ENCODE assay signal across 7 mouse cellular contexts in the genomic region with DNA sequence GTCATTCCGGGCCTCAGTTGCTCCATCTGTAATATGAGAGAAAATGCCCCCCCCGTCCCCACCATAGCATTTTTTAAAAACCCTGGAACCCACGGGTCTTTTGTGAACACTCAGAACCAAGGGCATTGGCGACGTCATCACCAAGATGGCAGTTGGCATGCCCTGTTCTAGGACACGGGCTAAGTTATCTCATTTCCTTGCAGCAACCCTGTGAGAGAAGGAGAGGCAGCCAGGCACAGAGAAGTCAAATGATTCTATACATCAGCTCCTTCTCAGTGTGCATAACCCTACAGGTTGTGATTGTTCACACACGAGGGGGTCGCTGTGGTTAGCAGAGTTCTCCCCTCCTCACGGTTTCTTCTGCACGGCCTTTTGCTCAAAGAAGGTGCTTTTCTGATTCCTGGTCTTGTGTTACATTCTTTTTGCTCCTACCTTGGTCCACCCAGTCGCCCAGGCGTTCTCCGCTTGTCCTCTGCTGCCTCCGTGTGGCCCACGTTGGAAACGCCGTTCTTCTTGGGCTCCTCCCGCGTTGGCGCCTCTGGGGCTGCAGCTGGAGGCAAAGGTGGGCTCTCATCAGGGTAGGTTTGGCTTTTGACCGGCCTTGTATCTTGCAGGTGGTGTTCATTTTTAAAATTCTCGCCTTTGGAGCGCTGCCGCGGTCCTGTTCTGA. TPM values are rescaled to one million over a fixed set of nuclear protein-coding genes. Genes with fewer than 3 reads are reported as not detected.
DNase-seq lines count a peak whose midpoint lies in the region; ATAC-seq lines count a peak whose summit lies in the region.

No protein-coding gene starts in this region.

- no peak overlapping the region for H3K27ac ChIP-seq in limb, embryonic 11.5 days (replicated peaks; ENCODE audit: low read depth, low read length)
- no peak overlapping the region for H3K27ac ChIP-seq in midbrain, embryonic 16.5 days (ENCODE audit: low read length)

- DNase-seq in adrenal gland, postnatal 10 days: peak; percentile 90
- peak; percentile 72 for DNase-seq in embryo, embryonic 11.5 days (ENCODE audit: low read depth, low spot score)
- peak; percentile 40 for DNase-seq in heart, adult 8-10 months (ENCODE audit: low spot score)
- peak; percentile 30 to 77 for DNase-seq in kidney, adult 8-10 months
- peak; percentile 95 for DNase-seq in limb, embryonic 11.5 days (ENCODE audit: low spot score)
- DNase-seq in spleen, postnatal 10 days (ENCODE audit: low spot score in 2 of 2): peak; percentile 56 to 82

- H3K4me1 ChIP-seq in limb, embryonic 11.5 days (ENCODE audit: control insufficient read depth, insufficient read depth, low read length): no peaks in the 10 kb centered on the region
- H3K4me1 ChIP-seq in midbrain, embryonic 16.5 days (ENCODE audit: control insufficient read depth, insufficient read depth, low read length): peaks cover 4% of the 10 kb centered on the region; the same call in 1 of the 2 replicates

- H3K4me2 ChIP-seq in limb, embryonic 11.5 days (ENCODE audit: low read depth, severe bottlenecking): 0 out of 2 replicates have a peak overlapping the region, but pooled peaks have one; percentile 20
- peak overlapping the region; percentile 61 for H3K4me2 ChIP-seq in midbrain, embryonic 16.5 days (ENCODE audit: low read length)

- peak; percentile 58; the same call in 1 of the 2 replicates for ATAC-seq in limb, embryonic 11.5 days (ENCODE audit: insufficient number of reproducible peaks, low FRiP score, low TSS enrichment, low read depth)
- ATAC-seq in midbrain, embryonic 16.5 days: peak; percentile 71

- 17% methylated on average over 25 of the region's 25 CpGs for WGBS in limb, embryonic 11.5 days
- 17% methylated on average over 25 of the region's 25 CpGs for WGBS in midbrain, embryonic 16.5 days

- 0 out of 2 replicates have a peak, but pooled peaks cover 4% of the 10 kb centered on the region for H3K27me3 ChIP-seq in limb, embryonic 11.5 days (ENCODE audit: control insufficient read depth, insufficient read depth, low read length)
- peaks cover 9% of the 10 kb centered on the region for H3K27me3 ChIP-seq in midbrain, embryonic 16.5 days (ENCODE audit: control insufficient read depth, insufficient read depth, low read depth, low read length)

- H3K9ac ChIP-seq in limb, embryonic 11.5 days (ENCODE audit: low read length): no peak overlapping the region
- H3K9ac ChIP-seq in midbrain, embryonic 16.5 days (ENCODE audit: low read depth, low read length): peak overlapping the region; percentile 58; the same call in 1 of the 2 replicates

- no peaks in the 10 kb centered on the region for H3K9me3 ChIP-seq in limb, embryonic 11.5 days (ENCODE audit: control insufficient read depth, low read length)
- H3K9me3 ChIP-seq in midbrain, embryonic 16.5 days (replicated peaks; ENCODE audit: control insufficient read depth, low read length, poor library complexity, severe bottlenecking): no peaks in the 10 kb centered on the region

- no peaks in the 10 kb centered on the region for H3K36me3 ChIP-seq in limb, embryonic 11.5 days (ENCODE audit: control insufficient read depth, insufficient read depth, low read length)
- no peaks in the 10 kb centered on the region for H3K36me3 ChIP-seq in midbrain, embryonic 16.5 days (ENCODE audit: control insufficient read depth, insufficient read depth, low read length)

- H3K4me3 ChIP-seq in limb, embryonic 11.5 days (ENCODE audit: low read depth, low read length): no peak overlapping the region
- H3K4me3 ChIP-seq in midbrain, embryonic 16.5 days (ENCODE audit: low read depth, low read length): peak overlapping the region; percentile 28

RNA-seq across cellular contexts. Expression of a gene that starts 44.2 kb away (rescaled TPM):
- under 1 TPM in 1 of 2 experiments, not detected in 1; 0.09 TPM for total RNA-seq in adrenal gland, postnatal 10 days (2021)
- under 1 TPM in 1 of 4 experiments, not detected in 3; 0.09 TPM for total RNA-seq in heart, adult 8-10 months (2022)
- polyA plus RNA-seq in limb, embryonic 11.5 days (2014; fragmentation: Nextera tagmentation; extraction: Ambion mirVana): 0.38 and 0.40 TPM in 2 replicates
- polyA plus RNA-seq in midbrain, embryonic 16.5 days (2015; fragmentation: Nextera tagmentation; extraction: Ambion mirVana): 0.44 and 0.67 TPM in 2 replicates

Comparison
In these comparisons a context has a peak if more than half of its experiments do, and no peak if none do; other contexts are left out.
1. DNase-seq: peak in every context shown above with its lines; median percentile 95 in limb, embryonic 11.5 days; 90 in adrenal gland, postnatal 10 days; 72 in embryo, embryonic 11.5 days; 69 in spleen, postnatal 10 days; 54 in kidney, adult 8-10 months; 40 in heart, adult 8-10 months.